Mouse (Mus musculus): ENCODE measurements around the gene Ing5.

- no peak for TF ChIP-seq CTCF (IDR thresholded peaks at IDR 0.05; ENCODE audit: extremely low read depth, insufficient read depth, low read length)
- no peak for TF ChIP-seq POLR2A (IDR thresholded peaks at IDR 0.05; ENCODE audit: extremely low read depth, insufficient read depth, low read length)
These were observed 22.2 kb downstream of the Ing5 start for GRCm38 (mm10) chr1:93825771-93826539.

Measured in cortical plate, adult 2 months (tissue).